Mouse (Mus musculus): ENCODE measurements around the gene Camkk1. TPM values are rescaled to one million over a fixed set of nuclear protein-coding genes. Genes with fewer than 3 reads are reported as not detected.
A peak's percentile ranks its signal among the peaks of the same experiment; 100 is the strongest.

The Camkk1 gene
- total RNA-seq, 2 experiments from 2014 or later, result 2.5 to 4.5 TPM

DNA sequence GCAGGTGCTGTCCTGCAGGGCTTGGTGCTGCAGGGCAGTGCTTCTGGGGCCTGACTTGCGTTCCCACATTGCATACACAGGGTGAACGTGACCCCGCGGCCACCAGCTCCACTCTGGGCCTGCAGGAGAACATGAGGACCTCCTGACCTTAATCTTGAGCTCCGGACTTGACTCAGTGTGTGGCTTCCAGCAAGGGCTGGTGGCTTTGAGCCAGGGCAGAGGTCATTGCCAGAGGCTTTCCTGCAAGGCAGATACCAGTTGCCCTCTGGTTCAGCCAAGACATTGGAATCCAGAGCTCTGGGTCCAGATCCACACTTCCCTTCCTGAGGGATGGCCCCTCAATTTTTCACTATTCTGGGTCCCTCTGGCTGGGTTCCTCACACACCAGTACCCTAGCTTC is 4.8 kb upstream of the Camkk1 start:
- no peak for DNase-seq (ENCODE audit: low spot score in 2 of 2)

DNA sequence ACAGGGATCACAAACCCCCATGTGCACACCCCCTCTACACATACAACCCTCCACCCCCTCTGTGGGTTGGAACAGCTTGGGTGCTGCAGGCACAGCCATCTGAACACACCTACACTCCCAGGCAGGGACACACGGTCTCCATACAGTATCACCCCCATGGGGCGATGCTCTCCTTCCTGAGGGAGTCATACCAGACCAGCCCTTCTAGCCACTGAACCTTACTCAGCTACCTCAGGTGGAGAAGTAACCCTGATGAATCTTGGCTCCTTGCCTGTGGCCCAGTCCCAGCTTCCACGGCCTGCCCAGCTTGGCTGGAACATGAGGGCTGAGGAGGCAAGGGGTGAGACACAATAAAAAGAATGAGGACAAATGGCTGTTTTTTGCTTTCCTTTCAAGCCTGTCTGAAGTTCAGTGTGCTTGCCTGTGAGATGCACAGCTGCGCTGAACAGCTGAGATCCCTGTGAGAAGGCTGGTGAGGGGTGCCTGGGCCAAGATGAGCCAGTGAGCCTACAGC is 3.9 kb upstream of the Camkk1 start:
- DNase-seq (ENCODE audit: low spot score in 2 of 2), result no peak

- peak in 1 of 2 experiments; percentile 54 for DNase-seq (ENCODE audit: low spot score in 2 of 2)
These were observed 3.3 kb upstream of the Camkk1 start for GRCm38 (mm10) chr11:73015391-73016102.

- DNase-seq (ENCODE audit: low spot score in 2 of 2), result no peak
These were observed 2.7 kb upstream of the Camkk1 start for GRCm38 (mm10) chr11:73016103-73016420.

DNA sequence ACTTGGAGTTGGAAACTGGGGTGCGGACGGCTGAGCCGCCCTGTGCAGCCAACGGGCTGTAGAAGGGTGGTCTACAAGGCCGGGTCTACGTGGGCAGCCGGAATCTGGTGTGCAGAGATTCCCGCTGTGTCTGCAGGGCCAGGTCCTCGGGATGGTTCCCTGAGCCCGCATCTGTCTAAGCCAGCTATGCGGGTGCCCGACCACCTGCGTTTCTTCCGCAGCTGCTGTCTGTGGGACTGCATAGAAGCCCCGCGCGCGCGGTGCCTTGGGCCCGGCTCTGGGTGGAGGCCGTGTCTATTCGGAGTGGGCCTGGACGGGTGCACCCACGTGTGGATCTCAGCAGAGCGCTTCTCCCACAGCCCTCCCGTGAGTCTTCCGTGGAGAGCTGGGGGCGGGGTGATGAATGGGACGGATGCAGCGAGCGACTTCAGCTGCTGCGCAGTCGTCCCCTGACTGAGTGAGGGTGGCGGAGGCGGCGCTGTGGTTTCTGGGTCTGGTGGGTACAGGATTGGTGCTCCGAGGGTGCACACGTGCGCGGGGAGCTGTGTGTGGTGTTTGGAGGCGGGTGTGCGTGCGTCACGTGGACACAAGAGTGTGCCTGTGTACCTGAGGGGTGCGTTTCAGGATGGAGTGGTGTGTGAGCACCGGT is 463 bp downstream of the Camkk1 start:
- DNase-seq (ENCODE audit: low spot score in 2 of 2), result peak in 1 of 2 experiments; percentile 38

- peak in 1 of 2 experiments; percentile 47 for DNase-seq (ENCODE audit: low spot score in 2 of 2)
These were observed 2.4 kb downstream of the Camkk1 start for GRCm38 (mm10) chr11:73020953-73021800.

DNA sequence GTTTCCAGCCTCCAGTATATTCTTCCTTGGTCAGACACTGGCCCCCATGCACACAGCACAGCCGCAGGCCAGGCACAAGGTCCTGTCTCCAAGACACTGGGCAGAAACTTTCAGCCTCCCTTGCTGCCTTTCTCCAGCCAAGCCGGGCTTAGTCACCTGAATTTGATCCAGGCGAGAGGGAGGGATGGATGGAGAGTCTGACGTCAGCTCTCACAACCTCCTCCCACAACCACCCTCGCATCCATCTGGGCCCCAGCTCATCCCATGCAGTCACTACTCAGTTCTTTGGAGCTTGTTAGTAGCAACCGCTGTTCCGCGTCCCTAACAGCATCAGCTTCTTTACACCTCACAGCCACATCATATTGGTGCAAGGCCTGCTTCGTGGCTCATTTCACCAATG is 4.3 kb downstream of the Camkk1 start:
- no peak for DNase-seq (ENCODE audit: low spot score in 2 of 2)

GRCm38 (mm10) chr11:73023827-73024226 is 5.0 kb downstream of the Camkk1 start:
- no peak for DNase-seq (ENCODE audit: low spot score in 2 of 2)

DNA sequence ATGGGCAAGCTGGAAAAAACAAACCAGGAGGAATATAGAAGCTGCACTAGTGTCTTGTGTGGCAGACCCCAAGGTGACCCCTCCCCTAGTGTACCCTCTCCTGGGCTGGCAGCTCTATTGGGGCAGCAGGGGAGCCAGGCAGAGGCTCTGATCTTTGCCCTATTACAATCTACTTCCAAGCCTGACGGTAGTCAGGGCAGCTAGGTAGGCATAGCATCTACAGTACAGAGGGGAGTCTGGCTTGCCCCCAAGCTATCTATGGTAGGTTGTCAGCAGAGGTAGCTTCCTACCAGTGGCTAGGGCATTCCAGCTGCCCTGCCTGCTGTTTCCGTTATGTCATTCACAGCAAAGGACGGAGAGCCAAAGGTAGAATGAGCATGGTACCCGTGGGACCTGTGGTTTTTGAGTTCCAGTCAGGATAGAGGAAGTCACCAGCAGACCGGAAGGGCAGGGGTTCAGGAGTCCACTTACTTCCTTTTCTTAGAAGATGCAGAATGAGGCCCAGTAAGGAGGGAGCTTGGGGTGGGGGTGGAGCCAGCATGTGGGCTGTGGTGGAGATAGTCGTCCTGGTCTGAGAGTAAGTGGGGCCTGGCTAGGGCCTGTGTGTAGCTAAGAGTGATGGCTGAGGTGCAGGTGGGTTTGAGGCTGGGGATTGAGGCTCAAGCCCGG is 5.6 kb downstream of the Camkk1 start:
- DNase-seq (ENCODE audit: low spot score in 2 of 2), result no peak

DNA sequence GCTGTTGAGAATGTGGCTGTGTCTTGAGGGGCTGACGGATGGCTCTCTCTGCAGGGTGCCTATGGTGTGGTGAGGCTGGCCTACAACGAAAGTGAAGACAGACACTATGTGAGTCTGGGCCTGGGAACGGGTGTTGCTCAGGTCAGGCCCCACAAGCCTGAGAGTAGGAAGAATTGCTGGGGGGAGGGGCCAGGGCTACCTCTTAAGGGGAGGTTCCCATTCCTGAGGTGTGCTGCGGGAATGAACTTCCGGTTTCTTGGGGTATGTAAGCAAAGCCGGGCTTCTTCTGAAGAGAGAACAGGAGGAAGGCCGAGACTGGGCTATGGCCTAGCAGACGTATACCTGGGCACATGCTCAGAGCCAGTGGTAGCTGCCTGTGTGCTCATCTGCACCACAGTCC is 8.2 kb downstream of the Camkk1 start:
- no peak for DNase-seq (ENCODE audit: low spot score in 2 of 2)

- DNase-seq (ENCODE audit: low spot score in 2 of 2), result peak; percentile 69 to 76
These were observed 12.2 kb downstream of the Camkk1 start for GRCm38 (mm10) chr11:73030821-73031498.

DNA sequence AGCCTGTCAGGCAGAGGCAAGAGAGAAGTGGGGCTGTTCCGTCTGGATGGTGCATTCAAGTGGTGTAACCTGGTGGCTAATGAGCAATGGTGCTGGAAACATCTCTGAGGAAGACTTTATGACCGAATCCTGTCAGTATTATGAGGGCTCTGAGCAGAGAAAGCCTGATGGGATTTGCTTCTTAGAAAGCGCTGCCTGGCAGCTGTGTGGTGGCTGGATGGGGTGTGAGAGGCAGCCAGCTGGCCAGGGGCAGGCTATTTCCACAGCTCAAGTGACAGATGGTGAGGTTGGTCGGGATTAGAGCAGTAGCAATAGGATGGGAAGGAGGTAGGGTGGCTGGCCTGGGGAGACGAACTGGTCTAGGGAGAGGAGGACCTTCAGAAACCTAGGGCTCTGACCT is 12.7 kb downstream of the Camkk1 start:
- DNase-seq (ENCODE audit: low spot score in 2 of 2), result no peak

DNA sequence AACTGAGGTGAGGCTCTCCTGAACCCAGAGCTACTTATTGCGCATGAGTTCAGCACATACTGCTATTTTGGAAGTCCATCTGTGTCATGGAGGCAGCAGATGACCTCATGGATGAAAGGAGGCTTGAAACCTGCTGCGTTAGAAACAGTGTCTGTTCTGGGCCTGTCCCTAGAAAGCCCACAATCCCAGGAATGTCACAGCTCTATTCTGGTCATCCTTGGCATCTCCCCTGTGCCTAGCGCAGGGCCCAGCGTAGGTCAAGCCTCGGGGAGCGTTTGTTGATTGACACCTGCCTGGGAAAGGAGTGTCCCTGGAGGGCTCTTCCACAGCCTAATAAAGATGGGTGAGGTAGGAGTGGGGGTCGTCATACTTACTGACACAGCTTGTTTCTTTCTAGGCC is 17.3 kb downstream of the Camkk1 start:
- DNase-seq (ENCODE audit: low spot score in 2 of 2), result no peak

GRCm38 (mm10) chr11:73036889-73037288 is 18.1 kb downstream of the Camkk1 start:
- DNase-seq (ENCODE audit: low spot score in 2 of 2), result no peak

DNA sequence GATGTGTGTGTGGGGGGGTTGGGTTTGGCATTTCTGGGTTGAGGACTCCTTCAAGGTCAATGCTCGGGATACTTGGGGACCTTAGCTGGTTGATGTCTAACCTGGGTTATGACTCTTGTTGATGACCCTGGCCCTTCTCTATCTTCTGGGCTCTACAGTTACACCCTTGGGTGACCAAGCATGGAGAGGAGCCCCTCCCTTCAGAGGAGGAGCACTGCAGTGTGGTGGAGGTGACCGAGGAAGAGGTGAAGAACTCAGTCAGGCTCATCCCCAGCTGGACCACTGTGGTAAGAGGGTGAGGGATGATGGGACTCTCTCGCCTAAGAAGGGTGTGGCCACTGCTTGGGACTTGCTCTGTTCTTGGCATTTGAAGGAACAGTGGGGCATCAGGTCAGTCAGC is 18.9 kb downstream of the Camkk1 start:
- no peak for DNase-seq (ENCODE audit: low spot score in 2 of 2)

- peak; percentile 48 to 53 for DNase-seq (ENCODE audit: low spot score in 2 of 2)
These were observed 20.4 kb downstream of the Camkk1 start for GRCm38 (mm10) chr11:73039102-73039799.

- DNase-seq (ENCODE audit: low spot score in 2 of 2), result no peak
These were observed 25.5 kb downstream of the Camkk1 start for GRCm38 (mm10) chr11:73044229-73044755.

DNA sequence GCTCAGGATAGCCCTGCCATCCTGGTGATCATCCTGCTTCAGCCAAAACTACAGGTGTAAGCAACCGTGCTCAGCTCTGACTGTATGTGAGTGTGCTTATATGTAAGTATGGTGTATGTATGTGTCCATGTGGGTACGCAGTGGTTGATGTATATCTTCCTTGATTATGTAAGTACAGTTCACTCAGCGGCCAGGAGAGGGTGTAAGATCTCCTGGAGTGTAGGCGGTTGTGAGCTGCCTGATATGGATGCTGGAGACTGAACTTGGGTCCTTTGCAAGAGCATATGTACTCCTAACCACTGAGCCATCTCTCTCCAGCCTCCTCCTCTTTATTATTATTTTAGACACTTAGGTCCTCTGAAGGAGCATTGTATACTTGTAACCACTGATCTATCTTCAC is 26.0 kb downstream of the Camkk1 start:
- DNase-seq (ENCODE audit: low spot score in 2 of 2), result no peak

DNA sequence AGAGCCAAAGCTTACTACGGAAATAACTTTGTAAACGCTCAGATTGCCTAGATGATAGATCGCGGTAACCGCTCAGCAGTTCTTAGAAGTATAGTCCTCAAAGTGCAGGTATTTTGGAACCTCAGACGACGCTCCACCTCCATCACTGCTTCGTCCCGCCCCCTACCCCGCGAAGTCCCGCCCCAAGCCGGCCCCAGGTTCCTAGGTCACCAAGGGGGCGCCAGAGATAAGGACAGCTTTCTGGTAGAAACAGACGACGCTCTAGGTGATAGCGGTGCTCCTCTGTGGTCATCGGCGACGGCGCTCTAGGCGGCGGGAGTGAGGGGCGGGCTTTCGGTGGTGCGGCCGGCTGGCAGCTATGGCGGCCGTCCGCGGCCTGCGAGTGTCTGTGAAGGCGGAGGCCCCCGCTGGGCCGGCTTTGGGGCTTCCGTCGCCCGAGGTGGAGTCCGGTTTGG is 28.8 kb downstream of the Camkk1 start, which contains the start of gene Ncbp3:
Gene Ncbp3 (plus strand): TSS at position 242 of the 455 bp plus-strand sequence.
- DNase-seq (ENCODE audit: low spot score in 2 of 2), result peak; percentile 90 to 95

All from adrenal gland, adult 18-20 months (tissue).